In genomic region chr5:129036678-129037077, GRCm38 (mm10) we compare ENCODE assay signal across 1 mouse cellular context.
TF ChIP-seq lines count a peak whose summit lies in the region.

No protein-coding gene starts in this region.

TF ChIP-seq in MEL, 35 proteins besides CTCF, POLR2A, EP300 and RAD21:
- no peak for TF ChIP-seq USF1 (IDR thresholded peaks at IDR 0.05; ENCODE audit: low read depth, low read length)
- TF ChIP-seq ELF1 (IDR thresholded peaks at IDR 0.05; ENCODE audit: low read depth, low read length) = no peak
- no peak for TF ChIP-seq TAL1 (IDR thresholded peaks at IDR 0.05; ENCODE audit: low read length)
- no peak for TF ChIP-seq HCFC1 (IDR thresholded peaks at IDR 0.05; ENCODE audit: low read depth, low read length)
- TF ChIP-seq MEF2A (IDR thresholded peaks at IDR 0.05; ENCODE audit: extremely low read depth, insufficient replicate concordance, low read depth, low read length, poor library complexity, severe bottlenecking) = no peak
- TF ChIP-seq MXI1 (IDR thresholded peaks at IDR 0.05; ENCODE audit: low read depth, low read length) = no peak
- TF ChIP-seq CHD2 (IDR thresholded peaks at IDR 0.05; ENCODE audit: low read length) = no peak
